Mouse (Mus musculus) brain, embryonic 14.5 days (tissue): ENCODE measurements around the gene Dennd2c. TPM values are rescaled to one million over a fixed set of nuclear protein-coding genes. Genes with fewer than 3 reads are reported as not detected.

Experiments
- DNase-seq: peaks from one replicate; pipeline ENCODE4 v3.0.0-alpha.2; 2011; ENCODE audit warnings: low read depth
- CTCF ChIP-seq: fragments of 200-500 bp; IDR thresholded peaks from 2 replicates; pipeline ENCODE4 v1.5.1; 2012; ENCODE audit warnings: inconsistent platforms, mild to moderate bottlenecking, moderate library complexity, borderline replicate concordance; ENCODE audit not compliant: insufficient read depth, insufficient read length; ENCODE audit errors: extremely low read depth
- POLR2A ChIP-seq: fragments of 200-500 bp; IDR thresholded peaks from 2 replicates; pipeline ENCODE4 v1.6.1; 2012; ENCODE audit warnings: mild to moderate bottlenecking, inconsistent platforms, borderline replicate concordance; ENCODE audit not compliant: poor library complexity, insufficient read depth, insufficient read length, severe bottlenecking; ENCODE audit errors: extremely low read depth
- polyA plus RNA-seq: library from polyadenylated mRNA; depleted of rRNA; stranded (reverse); fragments of >200 nt; gene quantifications from 2 replicates; pipeline ENCODE4 v1.2.3, GENCODE M21; 2012

Gene Dennd2c
- polyA plus RNA-seq, 1 experiment = 1.5 TPM

DNA sequence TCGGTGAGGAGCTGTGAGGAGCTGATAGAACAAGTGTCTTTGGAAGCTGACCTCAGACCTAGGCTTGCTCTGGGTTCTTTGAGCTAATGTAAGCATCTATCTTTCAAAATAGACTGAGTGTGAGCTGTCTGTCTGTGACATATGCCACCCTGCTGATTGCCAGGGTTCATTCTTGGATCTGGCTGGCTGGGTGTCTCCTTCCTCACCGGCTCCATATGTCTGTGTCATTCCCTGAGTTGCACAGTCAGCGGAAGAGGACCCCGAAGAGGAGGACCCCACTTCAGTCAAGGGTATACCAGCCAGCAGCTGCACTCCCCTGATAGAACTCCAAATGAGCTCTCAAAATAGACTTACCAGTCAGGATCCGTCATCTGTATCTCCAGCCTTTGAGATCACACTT lies 19.6 kb upstream of the Dennd2c start:
- DNase-seq = peak; percentile 23
- TF ChIP-seq POLR2A (no peak), CTCF (no peak)

DNA sequence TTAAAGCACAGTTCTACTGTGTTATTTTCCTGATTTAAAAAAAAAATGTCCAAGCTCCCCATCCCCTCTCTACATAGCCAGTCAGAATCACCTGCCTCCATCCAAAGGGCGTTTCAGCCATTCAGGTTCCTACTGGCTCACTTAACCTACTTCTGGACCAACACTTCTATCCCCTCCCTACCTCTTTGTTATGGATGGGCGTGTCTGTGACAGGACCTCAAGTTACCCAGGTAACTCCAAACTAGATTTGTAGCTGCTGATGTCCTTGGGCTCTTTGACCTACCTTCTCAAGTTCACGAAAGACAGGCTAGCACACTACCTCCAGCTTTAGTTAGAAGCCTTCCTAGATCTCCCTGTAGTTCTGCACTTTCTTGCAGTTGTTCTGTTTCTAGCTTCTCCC lies 16.4 kb upstream of the Dennd2c start:
- DNase-seq = no peak
- no peak for TF ChIP-seq POLR2A
- TF ChIP-seq CTCF = no peak

- TF ChIP-seq CTCF (no peak), POLR2A (no peak)
- no peak for DNase-seq
These were observed 10.7 kb upstream of the Dennd2c start for GRCm38 (mm10) chr3:103091753-103092152.

DNA sequence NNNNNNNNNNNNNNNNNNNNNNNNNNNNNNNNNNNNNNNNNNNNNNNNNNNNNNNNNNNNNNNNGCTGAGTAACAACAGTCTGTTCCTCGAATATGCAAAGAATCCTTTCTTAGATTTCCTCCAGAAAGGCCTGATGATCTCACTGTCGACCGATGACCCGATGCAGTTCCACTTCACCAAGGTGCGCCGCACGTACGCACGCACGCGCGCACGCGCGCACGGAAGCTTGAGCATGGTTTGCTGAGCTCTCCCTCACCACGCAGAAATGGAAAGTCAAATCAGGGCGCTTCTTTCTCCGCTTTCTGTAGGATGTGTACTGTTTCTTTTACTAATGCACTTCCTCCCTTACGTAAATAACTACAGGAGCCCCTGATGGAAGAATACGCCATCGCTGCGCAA lies 3.7 kb upstream of the Dennd2c start:
- TF ChIP-seq POLR2A (no peak), CTCF (no peak)
- DNase-seq = no peak

DNA sequence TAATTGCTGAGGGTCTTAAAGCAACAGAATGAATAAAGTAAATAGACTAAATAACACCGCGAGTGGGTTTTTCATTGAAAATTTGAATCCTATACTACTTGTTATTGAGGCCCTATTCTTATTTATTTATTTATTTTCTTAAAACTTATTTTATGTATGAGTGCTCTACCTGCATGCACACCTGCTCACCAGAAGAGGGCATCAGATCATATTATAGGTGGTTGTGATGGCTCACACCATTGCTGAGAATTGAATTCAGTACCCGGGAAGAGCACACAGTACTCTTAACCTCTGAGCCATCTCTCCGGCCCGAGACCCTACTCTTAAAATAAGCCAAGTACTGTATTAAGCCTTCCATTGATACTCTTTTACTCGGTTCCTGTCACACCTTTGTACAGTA lies 2.7 kb upstream of the Dennd2c start:
- TF ChIP-seq POLR2A (no peak), CTCF (peak; percentile 9; the same call in 1 of the 2 replicates)

DNA sequence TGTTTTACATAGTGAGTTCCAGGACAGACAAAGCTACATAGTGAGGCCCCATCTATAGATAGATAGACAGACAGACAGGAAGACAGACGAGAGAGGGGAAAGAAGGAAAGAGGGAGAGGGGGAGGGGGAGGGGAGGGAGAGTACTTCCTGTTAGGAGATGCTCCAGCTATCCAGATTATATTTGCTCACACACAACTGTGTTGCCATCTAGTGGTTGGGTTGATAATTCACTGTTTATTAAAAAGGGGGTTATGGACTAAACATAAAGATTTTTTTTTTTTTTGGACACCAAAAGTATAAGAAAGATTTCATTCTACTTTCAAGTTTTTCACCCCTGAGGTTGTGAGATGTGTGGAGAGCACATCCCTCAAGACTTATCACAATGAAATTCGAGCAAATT lies 1.7 kb upstream of the Dennd2c start:
- TF ChIP-seq CTCF (no peak), POLR2A (no peak)
- no peak for DNase-seq

More for the DNA sequence above, 2.7 kb upstream of the Dennd2c start:
- no peak for DNase-seq

GRCm38 (mm10) chr3:103101194-103101593 lies 1.2 kb upstream of the Dennd2c start:
- TF ChIP-seq POLR2A (no peak), CTCF (no peak)
- no peak for DNase-seq

DNA sequence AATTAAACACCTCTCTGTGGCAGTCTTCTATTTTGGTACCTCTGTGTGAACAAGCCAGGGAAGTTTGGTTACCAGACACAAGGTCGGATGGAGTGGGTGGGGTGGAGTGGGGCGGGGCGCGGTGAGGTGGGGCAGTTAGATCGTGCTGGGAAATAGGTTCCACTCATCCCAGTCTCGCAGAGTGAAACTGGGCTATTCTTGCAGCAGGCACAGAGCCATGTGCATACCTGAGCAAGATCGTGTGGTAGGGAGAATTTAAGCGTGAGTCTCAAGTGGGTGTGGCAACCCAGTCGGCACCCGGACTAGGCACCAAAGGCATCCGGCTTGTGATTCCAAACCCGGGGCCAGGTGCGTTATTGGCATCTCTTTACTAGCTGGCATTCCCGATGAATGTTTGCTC lies 495 bp upstream of the Dennd2c start:
- DNase-seq = peak; percentile 9
- TF ChIP-seq CTCF = no peak
- TF ChIP-seq POLR2A = no peak

DNA sequence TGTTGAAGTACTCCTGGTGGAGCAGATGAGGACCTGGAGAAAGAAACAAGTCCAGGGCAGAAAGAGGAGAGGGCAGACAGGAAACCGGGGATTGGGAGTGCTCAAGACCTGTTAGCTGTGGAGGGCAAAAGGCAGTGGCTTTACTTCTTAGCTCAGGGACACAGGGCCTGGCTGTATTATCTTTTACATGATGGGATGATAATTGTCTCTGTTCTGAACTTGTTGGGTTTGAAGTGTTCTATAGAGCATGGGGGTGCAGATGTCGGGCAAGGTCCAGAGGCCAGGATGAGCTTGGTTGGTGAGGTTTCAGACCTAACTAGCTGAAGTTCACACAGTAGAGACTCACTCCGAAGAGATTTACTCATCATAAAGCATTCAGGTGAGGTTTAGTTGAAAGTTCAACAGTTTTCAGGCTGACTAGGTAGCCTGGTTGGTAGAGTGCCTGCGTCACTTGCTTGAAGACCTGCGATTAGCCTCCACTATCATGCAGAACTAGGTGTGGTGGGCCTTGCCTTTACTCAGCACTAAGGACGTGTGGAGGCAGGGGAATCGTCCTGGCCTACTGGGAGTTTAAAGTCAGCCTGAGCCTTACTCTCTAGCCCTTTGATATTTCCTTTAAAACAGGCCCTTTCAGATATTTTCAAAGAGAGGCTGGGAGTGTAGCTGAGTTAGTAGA lies 5.3 kb downstream of the Dennd2c start:
- DNase-seq = no peak
- TF ChIP-seq CTCF (no peak), POLR2A (no peak)

- no peak for DNase-seq
These were observed 9.8 kb downstream of the Dennd2c start for GRCm38 (mm10) chr3:103112216-103112615.

DNA sequence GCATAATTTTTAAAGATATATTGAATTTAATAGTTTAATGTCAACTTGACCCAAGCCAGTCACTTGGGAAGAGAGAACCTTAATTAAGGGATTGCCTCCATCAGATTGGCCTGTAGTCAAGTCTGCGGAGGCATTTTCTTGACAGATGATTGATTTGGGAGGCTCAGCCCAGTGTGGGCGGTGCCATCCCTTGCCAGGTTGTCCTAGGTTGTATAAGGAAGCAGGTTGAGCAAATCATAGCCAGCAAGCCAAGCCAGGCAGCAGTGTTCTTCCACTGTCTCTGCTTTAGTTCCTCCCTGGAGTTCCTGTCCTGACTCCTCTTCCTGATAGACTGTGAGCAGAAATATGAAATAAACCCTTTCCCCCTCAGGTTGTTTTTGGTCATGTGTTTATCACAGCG lies 21.2 kb downstream of the Dennd2c start:
- no peak for DNase-seq
- no peak for TF ChIP-seq CTCF
- no peak for TF ChIP-seq POLR2A

More at GRCm38 (mm10) chr3:103112216-103112615, 9.8 kb downstream of the Dennd2c start:
- TF ChIP-seq CTCF (no peak), POLR2A (no peak)

DNA sequence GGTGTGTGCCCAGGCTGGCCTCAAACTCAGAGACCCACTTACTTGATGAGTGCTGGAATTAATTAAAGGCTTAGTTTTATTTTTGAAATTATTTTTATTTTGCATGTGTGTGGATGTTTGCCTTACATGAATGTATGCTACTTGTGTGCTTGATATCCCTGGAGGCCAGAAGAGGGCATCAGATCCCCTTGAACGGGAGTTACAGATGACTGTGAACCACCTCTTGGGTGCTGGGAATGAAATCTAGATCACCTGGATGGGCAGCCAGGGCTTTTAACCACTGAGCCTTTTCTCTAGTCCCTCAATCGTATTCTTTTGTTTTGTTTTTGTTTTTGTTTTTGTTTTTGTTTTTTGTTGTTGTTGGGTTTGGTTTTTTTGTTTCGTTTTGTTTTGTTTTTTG lies 23.7 kb downstream of the Dennd2c start:
- no peak for DNase-seq
- TF ChIP-seq CTCF (no peak), POLR2A (no peak)

GRCm38 (mm10) chr3:103127177-103127576 lies 24.8 kb downstream of the Dennd2c start:
- no peak for TF ChIP-seq CTCF
- TF ChIP-seq POLR2A = no peak

GRCm38 (mm10) chr3:103127721-103128120 lies 25.3 kb downstream of the Dennd2c start:
- no peak for DNase-seq
- TF ChIP-seq POLR2A (no peak), CTCF (no peak)

More at GRCm38 (mm10) chr3:103127177-103127576, 24.8 kb downstream of the Dennd2c start:
- DNase-seq = peak; percentile 29
